ENCODE assay signal across 23 mouse cellular contexts in genomic region chr10:107940302-107940701, GRCm38 (mm10). TPM values are rescaled to one million over a fixed set of nuclear protein-coding genes. Genes with fewer than 3 reads are reported as not detected.
A peak's percentile ranks its signal among the peaks of the same experiment; 100 is the strongest.
DNase-seq lines count a peak whose midpoint lies in the region; ATAC-seq and TF ChIP-seq lines count a peak whose summit lies in the region.
"Had no signal": no experiment of that assay in that cellular context is flagged by ENCODE, and none has a peak within 500 bp of the region (broad histone marks: within the 10 kb centered on the region; RNA-seq: fewer than 3 reads in every experiment).

No protein-coding gene starts in this region.

- TF ChIP-seq CTCF in heart, postnatal 0 days (IDR thresholded peaks at IDR 0.05; ENCODE audit: low read depth): no peak

- 7% methylated on average over 6 of the region's 6 CpGs for WGBS in heart, postnatal 0 days
- 79% methylated on average over 6 of the region's 6 CpGs for WGBS in forebrain, embryonic 11.5 days

- H3K27ac ChIP-seq in heart, postnatal 0 days (ENCODE audit: low read depth): peak overlapping the region; percentile 34; the same call in 1 of the 2 replicates
- H3K27ac ChIP-seq in forebrain, embryonic 11.5 days (ENCODE audit: low read depth, low read length): no peak overlapping the region
- H3K27ac ChIP-seq: embryonic facial prominence, embryonic 10.5 days; forebrain, embryonic 15.5 days; hindbrain, embryonic 12.5 days; limb, embryonic 15.5 days; neural tube, embryonic 13.5 days had no signal

- no peak overlapping the region for H3K4me3 ChIP-seq in heart, postnatal 0 days (ENCODE audit: low read depth, low read length)
- H3K4me3 ChIP-seq in forebrain, embryonic 11.5 days (ENCODE audit: low read depth, low read length): no peak overlapping the region
- H3K4me3 ChIP-seq: embryonic facial prominence, embryonic 10.5 days; forebrain, embryonic 15.5 days; hindbrain, embryonic 12.5 days; limb, embryonic 15.5 days; megakaryocyte, embryonic 14.5 days; neural tube, embryonic 13.5 days had no signal

- H3K9me3 ChIP-seq in heart, postnatal 0 days (replicated peaks; ENCODE audit: control insufficient read depth, low read length): no peaks in the 10 kb centered on the region
- H3K9me3 ChIP-seq in forebrain, embryonic 11.5 days (ENCODE audit: control insufficient read depth, low read length): no peaks in the 10 kb centered on the region
- H3K9me3 ChIP-seq: embryonic facial prominence, embryonic 10.5 days; forebrain, embryonic 15.5 days; hindbrain, embryonic 12.5 days; limb, embryonic 15.5 days; megakaryocyte, embryonic 14.5 days; neural tube, embryonic 13.5 days had no signal

- peak; percentile 61; the same call in 1 of the 2 replicates for TF ChIP-seq EP300 in heart, postnatal 0 days (IDR thresholded peaks at IDR 0.05; ENCODE audit: low read depth)

- peak; percentile 37 for DNase-seq in adrenal gland, adult 2 months
- DNase-seq in adrenal gland, postnatal 25 days: no peak
- peak; percentile 26 for DNase-seq in kidney, adult 9 months
- DNase-seq in kidney, postnatal 25 days: no peak
- DNase-seq in heart, adult 9 months (ENCODE audit: low spot score in 2 of 2): peak; percentile 13 to 38
- peak; percentile 82 for DNase-seq in heart, postnatal 0 days (ENCODE audit: low spot score)
- no peak for DNase-seq in ovary, postnatal 14 days (ENCODE audit: low spot score)
- no peak for DNase-seq in forebrain, embryonic 11.5 days (ENCODE audit: low spot score)
- DNase-seq: cerebellum, adult 18-20 months; gastrocnemius, postnatal 36 days; kidney, adult 8-10 months; liver, postnatal 0 days; lung, postnatal 14 days; midbrain, embryonic 14.5 days; spleen, adult 18-20 months; thymus, postnatal 4 days had no signal

- no peaks in the 10 kb centered on the region for H3K36me3 ChIP-seq in heart, postnatal 0 days (replicated peaks; ENCODE audit: control insufficient read depth, insufficient read depth, low read length)
- no peaks in the 10 kb centered on the region for H3K36me3 ChIP-seq in forebrain, embryonic 11.5 days (ENCODE audit: control insufficient read depth, insufficient read depth, low read length)
- H3K36me3 ChIP-seq: embryonic facial prominence, embryonic 10.5 days; forebrain, embryonic 15.5 days; hindbrain, embryonic 12.5 days; limb, embryonic 15.5 days; neural tube, embryonic 13.5 days had no signal

- ATAC-seq in heart, postnatal 0 days (ENCODE audit: insufficient read depth, low read depth): peak; percentile 77
- no peak for ATAC-seq in forebrain, embryonic 11.5 days (replicated peaks; ENCODE audit: low FRiP score)
- ATAC-seq: forebrain, embryonic 15.5 days; Patski had no signal

- no peak overlapping the region for H3K9ac ChIP-seq in heart, postnatal 0 days (replicated peaks; ENCODE audit: low read depth, low read length)
- no peak overlapping the region for H3K9ac ChIP-seq in forebrain, embryonic 11.5 days (ENCODE audit: low read length)
- H3K9ac ChIP-seq: forebrain, embryonic 15.5 days; hindbrain, embryonic 12.5 days; limb, embryonic 15.5 days; liver, postnatal 0 days; neural tube, embryonic 13.5 days had no signal

- peaks cover 15% of the 10 kb centered on the region for H3K4me1 ChIP-seq in heart, postnatal 0 days (ENCODE audit: control insufficient read depth, insufficient read depth)
- no peaks in the 10 kb centered on the region for H3K4me1 ChIP-seq in forebrain, embryonic 11.5 days (replicated peaks; ENCODE audit: control insufficient read depth, insufficient read depth, low read length)
- H3K4me1 ChIP-seq: embryonic facial prominence, embryonic 10.5 days; forebrain, embryonic 15.5 days; hindbrain, embryonic 12.5 days; limb, embryonic 15.5 days; neural tube, embryonic 13.5 days had no signal

- no peaks in the 10 kb centered on the region for H3K27me3 ChIP-seq in heart, postnatal 0 days (ENCODE audit: control insufficient read depth, insufficient read depth, low read length)
- no peaks in the 10 kb centered on the region for H3K27me3 ChIP-seq in forebrain, embryonic 11.5 days (ENCODE audit: control insufficient read depth, insufficient read depth, low read length)
- H3K27me3 ChIP-seq: forebrain, embryonic 15.5 days; hindbrain, embryonic 12.5 days; limb, embryonic 15.5 days; megakaryocyte, embryonic 14.5 days; neural tube, embryonic 13.5 days; Patski had no signal

- H3K4me2 ChIP-seq in heart, postnatal 0 days (ENCODE audit: low read depth, low read length): peak overlapping the region; percentile 30
- no peak overlapping the region for H3K4me2 ChIP-seq in forebrain, embryonic 11.5 days (ENCODE audit: low read depth, low read length, severe bottlenecking)
- H3K4me2 ChIP-seq: forebrain, embryonic 15.5 days; hindbrain, embryonic 12.5 days; limb, embryonic 15.5 days; neural tube, embryonic 13.5 days had no signal

RNA-seq across cellular contexts. Expression of gene Otogl, which starts 28.4 kb away (rescaled TPM):
- under 1 TPM; 0.17 to 0.31 TPM for total RNA-seq in adrenal gland, adult 2 months (2021)
- polyA plus RNA-seq in adrenal gland, adult 2 months (2012; rRNA removed): not detected in 2 replicates
- total RNA-seq in adrenal gland, postnatal 25 days (2021): 0.21 and 0.33 TPM in 2 replicates
- total RNA-seq in heart, postnatal 0 days (2014; rRNA removed; ENCODE audit: low replicate concordance): 0.08 TPM in 2 replicates
- 0.10 and 0.15 TPM in 2 replicates for polyA plus RNA-seq in heart, postnatal 0 days (2015; fragmentation: Nextera tagmentation; extraction: Ambion mirVana)
- polyA plus RNA-seq in forebrain, embryonic 11.5 days (2014; fragmentation: Nextera tagmentation; extraction: Ambion mirVana): not detected in 2 replicates
- total RNA-seq: gastrocnemius, postnatal 36 days had no signal
- polyA plus RNA-seq: liver, postnatal 0 days; neural tube, embryonic 13.5 days had no signal

Comparison
In these comparisons a context has a peak if more than half of its experiments do, and no peak if none do; other contexts are left out.
1. DNase-seq: peak in adrenal gland, adult 2 months (single experiment), kidney, adult 9 months (single experiment), heart, adult 9 months (2 of 2) and heart, postnatal 0 days (single experiment); none in adrenal gland, postnatal 25 days (single experiment), kidney, postnatal 25 days (0 of 2), ovary, postnatal 14 days (single experiment) and forebrain, embryonic 11.5 days (single experiment).